Mouse (Mus musculus): ENCODE results near the gene D6Ertd527e. TPM values are rescaled to one million over a fixed set of nuclear protein-coding genes. Genes with fewer than 3 reads are reported as not detected.
A peak's percentile ranks its signal among the peaks of the same experiment; 100 is the strongest.

Gene D6Ertd527e
- polyA plus RNA-seq, 1 experiment, result 4.2 TPM

DNA sequence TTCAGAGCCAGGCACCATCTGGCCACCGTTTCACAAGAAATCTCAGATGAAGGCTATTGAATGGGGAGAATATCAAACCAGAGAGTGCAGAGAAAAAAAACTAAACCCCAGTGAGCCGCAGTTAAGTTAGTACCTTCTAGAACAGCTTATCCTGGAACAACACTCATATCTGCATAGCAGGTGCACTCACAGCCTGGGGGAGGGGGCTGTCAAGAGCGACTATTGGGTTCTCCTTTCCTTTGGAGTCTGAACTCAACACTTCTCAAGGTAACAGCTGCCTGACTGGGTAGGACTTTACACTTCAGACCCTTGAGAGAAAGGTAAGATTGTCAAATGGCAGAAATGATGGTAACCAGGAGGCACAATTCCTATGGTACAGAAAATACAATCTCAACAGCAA lies 43.4 kb downstream of the D6Ertd527e start:
- Histone ChIP-seq H3K4me1 (ENCODE audit: control insufficient read depth, insufficient read depth, insufficient read length, low read length) (peaks cover 2% of the 10 kb centered on the region; the same call in 1 of the 2 replicates), H3K4me3 (ENCODE audit: low read depth, low read length) (no peak overlapping the region), H3K27me3 (ENCODE audit: control insufficient read depth, insufficient read depth, low read length) (no peaks in the 10 kb centered on the region), H3K36me3 (ENCODE audit: control insufficient read depth, insufficient read depth, low read length) (no peaks in the 10 kb centered on the region), H3K27ac (ENCODE audit: insufficient read depth, low read depth, low read length) (no peak overlapping the region)
- TF ChIP-seq POLR2A (IDR thresholded peaks at IDR 0.05; ENCODE audit: low read depth, low read length) (no peak), CTCF (IDR thresholded peaks at IDR 0.05; ENCODE audit: extremely low read depth, insufficient read length, insufficient replicate concordance, low read depth, low read length) (no peak)
- WGBS, result 44% methylated on average over 3 of the region's 3 CpGs

DNA sequence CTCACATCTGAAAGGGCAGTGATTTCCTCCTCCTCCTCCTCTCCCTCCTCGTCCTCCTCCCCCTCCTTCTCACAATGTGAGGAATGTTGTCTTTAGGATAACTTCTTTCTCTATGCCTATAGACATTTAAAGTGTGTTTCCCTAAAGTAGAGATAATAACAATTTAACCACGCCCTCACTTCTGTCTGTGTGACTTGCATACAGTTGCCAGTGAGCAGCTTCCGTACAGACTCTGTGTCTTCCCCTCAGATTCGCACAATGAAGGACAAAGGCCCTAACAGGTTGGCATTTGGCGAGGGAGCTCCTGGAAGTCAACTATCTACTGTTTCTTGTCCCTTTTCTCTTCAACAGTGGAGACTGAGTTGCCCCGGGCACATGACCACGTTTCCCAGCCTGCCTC lies 45.9 kb downstream of the D6Ertd527e start:
- Histone ChIP-seq H3K36me3 (ENCODE audit: control insufficient read depth, insufficient read depth, low read length) (no peaks in the 10 kb centered on the region), H3K27me3 (ENCODE audit: control insufficient read depth, insufficient read depth, low read length) (no peaks in the 10 kb centered on the region), H3K4me1 (ENCODE audit: control insufficient read depth, insufficient read depth, insufficient read length, low read length) (peaks cover 4% of the 10 kb centered on the region; the same call in 1 of the 2 replicates), H3K4me3 (ENCODE audit: low read depth, low read length) (no peak overlapping the region), H3K27ac (ENCODE audit: insufficient read depth, low read depth, low read length) (no peak overlapping the region)
- TF ChIP-seq CTCF (IDR thresholded peaks at IDR 0.05; ENCODE audit: extremely low read depth, insufficient read length, insufficient replicate concordance, low read depth, low read length) (no peak), POLR2A (IDR thresholded peaks at IDR 0.05; ENCODE audit: low read depth, low read length) (no peak)
- 75% methylated on average over 7 of the region's 7 CpGs for WGBS

DNA sequence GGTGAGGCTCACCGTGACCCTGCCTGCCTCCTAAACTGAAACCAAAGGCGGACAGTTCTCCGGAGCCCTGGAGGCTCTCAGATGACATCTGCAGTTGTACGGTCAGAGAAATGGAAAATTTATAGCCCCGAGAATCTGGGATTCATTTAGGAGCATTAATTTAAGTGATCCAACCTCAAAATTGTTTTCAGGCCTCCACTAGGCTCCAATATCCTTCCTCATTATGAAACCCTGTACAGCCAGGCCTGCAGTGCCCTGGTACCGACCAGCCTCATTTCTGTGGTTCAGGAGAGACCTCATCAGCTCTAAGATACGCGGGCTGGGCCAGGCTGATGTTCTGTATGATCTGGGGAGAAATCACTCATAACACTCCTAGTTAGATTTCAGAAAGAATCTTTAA lies 46.9 kb downstream of the D6Ertd527e start:
- Histone ChIP-seq H3K4me1 (ENCODE audit: control insufficient read depth, insufficient read depth, insufficient read length, low read length) (peaks cover 4% of the 10 kb centered on the region; the same call in 1 of the 2 replicates), H3K27me3 (ENCODE audit: control insufficient read depth, insufficient read depth, low read length) (no peaks in the 10 kb centered on the region), H3K27ac (ENCODE audit: insufficient read depth, low read depth, low read length) (no peak overlapping the region), H3K36me3 (ENCODE audit: control insufficient read depth, insufficient read depth, low read length) (no peaks in the 10 kb centered on the region), H3K4me3 (ENCODE audit: low read depth, low read length) (no peak overlapping the region)
- WGBS, result 91% methylated on average over 8 of the region's 8 CpGs
- TF ChIP-seq POLR2A (IDR thresholded peaks at IDR 0.05; ENCODE audit: low read depth, low read length) (no peak), CTCF (IDR thresholded peaks at IDR 0.05; ENCODE audit: extremely low read depth, insufficient read length, insufficient replicate concordance, low read depth, low read length) (no peak)

DNA sequence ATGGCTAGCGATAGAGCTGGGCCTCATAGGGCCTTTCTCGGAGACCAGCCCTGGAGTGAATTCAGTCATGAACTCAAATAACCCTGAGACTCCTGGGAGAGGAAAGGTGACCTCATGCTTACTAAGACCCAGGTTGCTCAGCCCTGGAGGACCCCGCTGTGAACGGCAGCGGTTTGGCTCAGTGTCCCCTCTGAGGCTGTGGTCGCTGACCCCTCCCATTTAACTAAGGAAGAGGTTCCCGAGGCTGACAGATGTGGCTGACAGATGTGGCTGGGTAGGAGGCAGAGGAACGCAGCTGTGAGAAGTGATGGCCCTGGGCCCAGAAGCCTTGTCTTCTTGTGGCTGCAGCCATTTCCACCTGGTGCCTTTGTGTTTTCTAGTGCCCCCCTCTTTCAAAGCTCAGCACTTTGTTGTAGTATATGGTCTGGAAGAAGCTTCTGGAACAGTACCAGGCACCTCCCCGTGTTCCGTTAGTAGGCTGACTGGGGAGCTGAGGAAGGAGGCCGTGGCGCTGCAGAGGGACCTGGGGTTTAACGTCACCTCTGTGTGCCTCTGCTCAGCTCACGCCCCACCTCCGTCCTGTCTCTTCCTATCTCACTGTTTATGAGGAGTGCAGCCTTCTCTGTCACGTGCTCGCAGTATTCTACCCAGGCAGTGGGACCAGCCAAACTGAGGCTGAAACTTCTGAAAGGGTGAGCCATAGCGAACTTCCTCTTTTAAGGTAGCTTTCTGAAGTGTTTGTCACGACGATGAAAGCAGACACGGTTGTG lies 48.1 kb downstream of the D6Ertd527e start:
- TF ChIP-seq CTCF (IDR thresholded peaks at IDR 0.05; ENCODE audit: extremely low read depth, insufficient read length, insufficient replicate concordance, low read depth, low read length) (no peak), POLR2A (IDR thresholded peaks at IDR 0.05; ENCODE audit: low read depth, low read length) (no peak)
- H3K36me3 ChIP-seq (ENCODE audit: control insufficient read depth, insufficient read depth, low read length), result no peaks in the 10 kb centered on the region
- no peaks in the 10 kb centered on the region for H3K27me3 ChIP-seq (ENCODE audit: control insufficient read depth, insufficient read depth, low read length)
- 57% methylated on average over 21 of the region's 21 CpGs for WGBS
- peaks cover 4% of the 10 kb centered on the region; the same call in 1 of the 2 replicates for H3K4me1 ChIP-seq (ENCODE audit: control insufficient read depth, insufficient read depth, insufficient read length, low read length)
- peak overlapping the region; percentile 56 for H3K27ac ChIP-seq (ENCODE audit: insufficient read depth, low read depth, low read length)
- no peak overlapping the region for H3K4me3 ChIP-seq (ENCODE audit: low read depth, low read length)

DNA sequence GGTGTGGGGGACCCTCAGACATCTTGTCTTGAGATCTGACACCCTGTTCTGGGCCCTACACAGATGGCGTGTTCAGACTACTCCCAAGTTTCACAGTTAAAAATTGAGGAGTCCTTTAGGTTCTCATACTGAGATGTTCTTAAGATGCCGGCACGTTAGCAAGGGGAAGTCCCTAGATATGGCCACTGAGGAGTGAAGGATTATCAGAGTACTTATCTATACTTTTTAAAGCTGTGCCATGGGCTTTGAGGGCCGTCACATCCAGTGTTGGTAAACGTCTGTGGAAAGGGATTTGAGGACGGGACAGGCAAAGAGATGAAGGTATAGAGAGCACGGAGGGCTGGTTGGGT lies 48.7 kb downstream of the D6Ertd527e start:
- Histone ChIP-seq H3K4me1 (ENCODE audit: control insufficient read depth, insufficient read depth, insufficient read length, low read length) (peaks cover 4% of the 10 kb centered on the region; the same call in 1 of the 2 replicates), H3K4me3 (ENCODE audit: low read depth, low read length) (no peak overlapping the region), H3K27me3 (ENCODE audit: control insufficient read depth, insufficient read depth, low read length) (no peaks in the 10 kb centered on the region), H3K27ac (ENCODE audit: insufficient read depth, low read depth, low read length) (peak overlapping the region; percentile 43), H3K36me3 (ENCODE audit: control insufficient read depth, insufficient read depth, low read length) (no peaks in the 10 kb centered on the region)
- WGBS, result 62% methylated on average over 7 of the region's 7 CpGs
- TF ChIP-seq CTCF (IDR thresholded peaks at IDR 0.05; ENCODE audit: extremely low read depth, insufficient read length, insufficient replicate concordance, low read depth, low read length) (no peak), POLR2A (IDR thresholded peaks at IDR 0.05; ENCODE audit: low read depth, low read length) (no peak)

DNA sequence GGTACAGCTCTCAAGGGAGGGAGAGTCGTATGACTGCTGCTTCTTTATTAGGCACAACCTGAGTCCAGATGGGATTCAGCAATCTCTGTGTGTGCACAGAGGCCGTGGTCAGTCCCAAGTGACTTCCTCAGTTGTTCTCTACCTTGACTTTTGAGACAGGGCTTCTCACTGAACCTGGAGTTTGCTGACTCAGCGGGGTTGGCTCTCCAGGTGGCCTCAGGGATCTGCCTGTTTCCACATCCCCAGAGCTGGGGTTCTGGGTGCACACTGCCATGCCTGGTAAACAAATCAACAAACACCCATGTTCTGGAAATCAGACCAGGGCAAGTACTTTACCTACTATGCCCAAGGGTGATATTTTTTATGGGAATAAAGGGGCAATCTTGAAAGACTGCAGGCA lies 49.3 kb downstream of the D6Ertd527e start:
- 0 out of 2 replicates have a peak overlapping the region, but pooled peaks have one; percentile 43 for H3K27ac ChIP-seq (ENCODE audit: insufficient read depth, low read depth, low read length)
- WGBS, result 80% methylated on average over 3 of the region's 3 CpGs
- no peaks in the 10 kb centered on the region for H3K27me3 ChIP-seq (ENCODE audit: control insufficient read depth, insufficient read depth, low read length)
- H3K4me1 ChIP-seq (ENCODE audit: control insufficient read depth, insufficient read depth, insufficient read length, low read length), result peaks cover 4% of the 10 kb centered on the region; the same call in 1 of the 2 replicates
- TF ChIP-seq CTCF (IDR thresholded peaks at IDR 0.05; ENCODE audit: extremely low read depth, insufficient read length, insufficient replicate concordance, low read depth, low read length) (no peak), POLR2A (IDR thresholded peaks at IDR 0.05; ENCODE audit: low read depth, low read length) (no peak)
- no peak overlapping the region for H3K4me3 ChIP-seq (ENCODE audit: low read depth, low read length)
- H3K36me3 ChIP-seq (ENCODE audit: control insufficient read depth, insufficient read depth, low read length), result no peaks in the 10 kb centered on the region

DNA sequence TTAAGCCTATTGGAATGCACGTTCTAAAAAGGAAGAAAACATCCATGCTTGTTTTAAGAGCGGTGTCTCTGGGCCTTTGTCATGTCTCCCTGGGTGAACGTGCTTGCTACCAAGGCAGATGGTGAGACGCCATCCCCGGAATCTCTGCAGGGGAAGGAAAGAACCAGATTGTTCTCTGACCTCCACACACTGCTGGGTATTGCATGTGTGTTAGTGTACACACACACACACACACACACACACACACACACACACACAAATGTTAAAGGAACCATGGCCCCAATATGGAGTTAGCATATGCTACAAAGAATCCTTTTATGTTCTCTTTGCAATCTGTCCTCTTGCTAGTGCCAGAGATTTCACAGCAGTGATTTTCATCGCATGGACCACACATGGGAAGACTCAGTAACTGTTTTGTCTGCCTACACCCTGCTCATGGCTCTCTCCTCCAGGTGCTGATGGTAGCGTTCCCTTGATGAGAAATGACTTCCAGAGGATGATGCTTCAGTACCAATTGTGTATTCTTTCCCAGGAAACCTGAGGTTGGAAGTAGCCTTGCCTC lies 53.6 kb downstream of the D6Ertd527e start:
- Histone ChIP-seq H3K27me3 (ENCODE audit: control insufficient read depth, insufficient read depth, low read length) (no peaks in the 10 kb centered on the region), H3K4me3 (ENCODE audit: low read depth, low read length) (no peak overlapping the region), H3K27ac (ENCODE audit: insufficient read depth, low read depth, low read length) (no peak overlapping the region), H3K4me1 (ENCODE audit: control insufficient read depth, insufficient read depth, insufficient read length, low read length) (peaks cover 2% of the 10 kb centered on the region; the same call in 1 of the 2 replicates), H3K36me3 (ENCODE audit: control insufficient read depth, insufficient read depth, low read length) (no peaks in the 10 kb centered on the region)
- TF ChIP-seq CTCF (IDR thresholded peaks at IDR 0.05; ENCODE audit: extremely low read depth, insufficient read length, insufficient replicate concordance, low read depth, low read length), result no peak
- TF ChIP-seq POLR2A (IDR thresholded peaks at IDR 0.05; ENCODE audit: low read depth, low read length), result no peak
- WGBS, result 79% methylated on average over 7 of the region's 7 CpGs
